Mouse (Mus musculus) kidney, adult 2 months (tissue): ENCODE results near the gene Fam187b.

ENCODE experiments used
- CTCF ChIP-seq: fragments of 200-500 bp; conservative IDR thresholded peaks from 2 replicates; pipeline ENCODE4 v1.5.1; 2011; ENCODE audit warnings: low read depth, mild to moderate bottlenecking, control low read depth, low read length, moderate library complexity, mixed read lengths; ENCODE audit not compliant: insufficient read depth, insufficient read length
- POLR2A ChIP-seq: fragments of 200-500 bp; IDR thresholded peaks from one replicate; pipeline ENCODE4 v1.6.1; 2011; ENCODE audit warnings: low read depth, low read length, control low read depth

GRCm38 (mm10) chr7:30972426-30973250 is 952 bp upstream of the Fam187b start:
- TF ChIP-seq CTCF (no peak), POLR2A (no peak)
